ENCODE assay signal across 8 mouse cellular contexts in the genomic region with DNA sequence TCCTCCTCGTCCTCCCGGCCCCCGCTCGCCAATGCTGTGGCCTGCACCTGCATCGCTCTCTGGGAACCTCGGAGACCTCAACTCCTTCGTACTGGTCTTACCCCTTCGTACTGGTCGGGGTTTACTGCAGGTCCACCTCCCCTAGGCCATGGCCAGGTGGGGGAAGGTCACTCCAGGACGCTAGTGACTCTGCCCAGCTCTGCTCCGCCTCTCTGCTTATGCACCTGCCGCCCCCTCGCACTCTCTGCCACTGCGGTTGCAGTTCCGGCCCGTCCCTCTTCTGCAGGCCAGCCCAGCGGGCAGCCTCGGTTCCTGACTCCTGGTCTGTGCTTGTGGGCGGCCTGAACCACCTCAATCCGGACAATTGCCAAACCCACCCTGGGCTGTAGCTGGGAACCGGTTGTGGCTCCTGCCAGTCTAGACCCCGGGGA. TPM values are rescaled to one million over a fixed set of nuclear protein-coding genes. Genes with fewer than 3 reads are reported as not detected.
A peak's percentile ranks its signal among the peaks of the same experiment; 100 is the strongest.
DNase-seq lines count a peak whose midpoint lies in the region; ATAC-seq and TF ChIP-seq lines count a peak whose summit lies in the region.

No protein-coding gene starts in this region.

- peak overlapping the region; percentile 90 for H3K27ac ChIP-seq in intestine, embryonic 15.5 days
- no peak overlapping the region for H3K27ac ChIP-seq in liver, embryonic 14.5 days

- peak; percentile 37 for DNase-seq in adrenal gland, adult 8-10 months
- no peak for DNase-seq in adrenal gland, postnatal 4 days (ENCODE audit: low spot score in 2 of 2)
- peak; percentile 74 for DNase-seq in adrenal gland, postnatal 14 days
- peak; percentile 53 for DNase-seq in gastrocnemius, postnatal 25 days
- DNase-seq in liver, embryonic 14.5 days (ENCODE audit: low read depth in 3 of 3, low spot score in 3 of 3), result peak in 1 of 3 experiments; percentile 14
- DNase-seq in layer of hippocampus, adult 9-10 months (ENCODE audit: low spot score), result no peak

- H3K4me1 ChIP-seq in intestine, embryonic 15.5 days (replicated peaks), result peaks cover 12% of the 10 kb centered on the region
- no peaks in the 10 kb centered on the region for H3K4me1 ChIP-seq in liver, embryonic 14.5 days (replicated peaks; ENCODE audit: control insufficient read depth in 2 of 2, insufficient read depth in 2 of 2, low read length in 1 of 2)

- no peaks in the 10 kb centered on the region for H3K9me3 ChIP-seq in intestine, embryonic 15.5 days
- no peaks in the 10 kb centered on the region for H3K9me3 ChIP-seq in liver, embryonic 14.5 days (ENCODE audit: control insufficient read depth, low read length)

- peaks cover 12% of the 10 kb centered on the region for H3K27me3 ChIP-seq in intestine, embryonic 15.5 days (replicated peaks)
- H3K27me3 ChIP-seq in liver, embryonic 14.5 days (ENCODE audit: control insufficient read depth, insufficient read depth, low read length), result peaks cover 33% of the 10 kb centered on the region
- H3K27me3 ChIP-seq in myocyte (ENCODE audit: control insufficient read depth, insufficient read depth, insufficient read length), result no peaks in the 10 kb centered on the region

- H3K36me3 ChIP-seq in intestine, embryonic 15.5 days, result no peaks in the 10 kb centered on the region
- H3K36me3 ChIP-seq in liver, embryonic 14.5 days (replicated peaks; ENCODE audit: control insufficient read depth, insufficient read depth, low read depth), result no peaks in the 10 kb centered on the region
- no peaks in the 10 kb centered on the region for H3K36me3 ChIP-seq in myocyte (ENCODE audit: control insufficient read depth, insufficient read depth)

- no peak for TF ChIP-seq EP300 in liver, embryonic 14.5 days (IDR thresholded peaks at IDR 0.05; ENCODE audit: low read depth)

- peak overlapping the region; percentile 79 for H3K4me2 ChIP-seq in intestine, embryonic 15.5 days (replicated peaks)
- H3K4me2 ChIP-seq in liver, embryonic 14.5 days (ENCODE audit: low read depth), result peak overlapping the region; percentile 23
- peak overlapping the region; percentile 56 for H3K4me2 ChIP-seq in myocyte (ENCODE audit: low read depth)

- H3K9ac ChIP-seq in intestine, embryonic 15.5 days, result peak overlapping the region; percentile 54
- no peak overlapping the region for H3K9ac ChIP-seq in liver, embryonic 14.5 days (replicated peaks)

- peaks cover 4% of the 10 kb centered on the region for H3K79me2 ChIP-seq in myocyte (ENCODE audit: control insufficient read depth, insufficient read depth)

- no peak overlapping the region for H3ac ChIP-seq in myocyte (ENCODE audit: control insufficient read depth, insufficient read length)

- peak; percentile 79 for ATAC-seq in intestine, embryonic 15.5 days
- peak; percentile 72 for ATAC-seq in liver, embryonic 14.5 days (ENCODE audit: insufficient read depth)

- WGBS in intestine, embryonic 15.5 days, result 2% methylated on average over 22 of the region's 22 CpGs
- 4% methylated on average over 22 of the region's 22 CpGs for WGBS in liver, embryonic 14.5 days (ENCODE audit: insufficient replicate concordance)

- TF ChIP-seq CTCF in liver, embryonic 14.5 days (IDR thresholded peaks at IDR 0.05; ENCODE audit: low read depth), result no peak

- no peak for TF ChIP-seq POLR2A in myocyte (IDR thresholded peaks at IDR 0.05; ENCODE audit: insufficient read length, low read depth)

- peak overlapping the region; percentile 75 for H3K4me3 ChIP-seq in intestine, embryonic 15.5 days (replicated peaks)
- peak overlapping the region; percentile 36 to 43 for H3K4me3 ChIP-seq in liver, embryonic 14.5 days (ENCODE audit: insufficient read depth in 1 of 2, low read depth in 2 of 2, low read length in 2 of 2)
- peak overlapping the region; percentile 50 for H3K4me3 ChIP-seq in myocyte

TF ChIP-seq in myocyte, 11 proteins besides CTCF, POLR2A, EP300 and RAD21:
- peak in 1 of 3 experiments; percentile 5 for TF ChIP-seq MYOG (IDR thresholded peaks at IDR 0.05; ENCODE audit: control insufficient read depth in 1 of 3, insufficient read depth in 1 of 3, insufficient read length in 2 of 3, low read depth in 2 of 3)
- no peak for TF ChIP-seq POLR2AphosphoS2 (IDR thresholded peaks at IDR 0.05; ENCODE audit: insufficient read length, low read depth)
- peak in 1 of 3 experiments; percentile 39 for TF ChIP-seq MYOD1 (IDR thresholded peaks at IDR 0.05; ENCODE audit: control insufficient read depth in 1 of 3, insufficient read length in 2 of 3, low read depth in 2 of 3)
- TF ChIP-seq USF1 (IDR thresholded peaks at IDR 0.05; ENCODE audit: low read depth), result no peak
- no peak for TF ChIP-seq E2F4 (IDR thresholded peaks at IDR 0.05; ENCODE audit: insufficient read depth)
- TF ChIP-seq TCF3 (IDR thresholded peaks at IDR 0.05; ENCODE audit: insufficient read length, low read depth), result no peak
- no peak for TF ChIP-seq REST (IDR thresholded peaks at IDR 0.05; ENCODE audit: insufficient read depth, insufficient read length)
- no peak for TF ChIP-seq TCF12 (IDR thresholded peaks at IDR 0.05; ENCODE audit: insufficient read depth, poor library complexity, severe bottlenecking)
- no peak for TF ChIP-seq SRF (IDR thresholded peaks at IDR 0.05; ENCODE audit: control insufficient read depth, insufficient read length, low read depth)
- no peak for TF ChIP-seq MAX (IDR thresholded peaks at IDR 0.05; ENCODE audit: low read depth)
- no peak for TF ChIP-seq CEBPB (IDR thresholded peaks at IDR 0.05; ENCODE audit: insufficient read depth, poor library complexity, severe bottlenecking)

RNA-seq across cellular contexts. Expression of gene Atp1b1, which starts 0.5 kb away (rescaled TPM):
- 100 to 1,000 TPM in 1 of 4 experiments, 10 to 100 TPM in 3; 72.9 to 103 (median 83.7) TPM for total RNA-seq in adrenal gland, adult 8-10 months (2022)
- total RNA-seq in adrenal gland, postnatal 4 days (2021), result 100 to 1,000 TPM; 101 to 236 TPM
- 90.2 and 91.6 TPM in 2 replicates for total RNA-seq in adrenal gland, postnatal 14 days (2021)
- total RNA-seq in gastrocnemius, postnatal 25 days (2021), result 100 to 1,000 TPM; 178 to 308 TPM
- polyA plus RNA-seq in intestine, embryonic 15.5 days (2015; fragmentation: Nextera tagmentation; extraction: Ambion mirVana), result 203 TPM in 2 replicates
- polyA plus RNA-seq in liver, embryonic 14.5 days (2012; rRNA removed), result 6.6 and 7.9 TPM in 2 replicates
- polyA plus RNA-seq in liver, embryonic 14.5 days (2014; fragmentation: Nextera tagmentation; extraction: Ambion mirVana), result 6.5 and 7.6 TPM in 2 replicates
- polyA plus RNA-seq in myocyte (2012; fragmentation: generic; extraction: Trizol), result 34.7 TPM

Comparison
In these comparisons a context has a peak if more than half of its experiments do, and no peak if none do; other contexts are left out.
1. DNase-seq: peak in adrenal gland, adult 8-10 months (single experiment), adrenal gland, postnatal 14 days (single experiment) and gastrocnemius, postnatal 25 days (single experiment); none in adrenal gland, postnatal 4 days (0 of 2) and layer of hippocampus, adult 9-10 months (single experiment).
2. H3K4me2 ChIP-seq: peak in every context shown above with its lines; median percentile 79 in intestine, embryonic 15.5 days; 56 in myocyte; 23 in liver, embryonic 14.5 days.
3. Peak in every context shown above with its lines, with median percentiles within 50 percentile points of each other: H3K4me3 ChIP-seq.